Mouse (Mus musculus) megakaryocyte progenitor cell, adult 5-6 weeks (primary cell): ENCODE data around the gene Fam107a. TPM values are rescaled to one million over a fixed set of nuclear protein-coding genes. Genes with fewer than 3 reads are reported as not detected.
A peak's percentile ranks its signal among the peaks of the same experiment; 100 is the strongest.

ENCODE experiments used
- ATAC-seq: replicated peaks from 2 replicates; pipeline ENCODE4 v1.8.0; 2016; ENCODE audit warnings: mild to moderate bottlenecking, moderate TSS enrichment, inconsistent platforms; ENCODE audit not compliant: poor library complexity
- total RNA-seq, 2 experiments: library from RNA; stranded (forward) in 1 of 2; stranded (reverse) in 1 of 2; fragments of 157-497, 149-512 nt in 1 of 2; fragments of 200-1000 nt in 1 of 2; gene quantifications; 2 replicates each; pipeline versions ENCODE4 v1.2.3 to v1.2.4; 2015 to 2017

Gene Fam107a
- total RNA-seq (2015) (not detected in 2 replicates), total RNA-seq (2017) (not detected in 2 replicates)

GRCm38 (mm10) chr14:8317194-8318097 is at the start of gene Fam107a:
TSS of gene Fam107a (minus strand) at chr14:8318023.
- ATAC-seq, result no peak

GRCm38 (mm10) chr14:8367121-8367520 is 49.3 kb upstream of the Fam107a start:
- no peak for ATAC-seq

- ATAC-seq, result no peak
These were observed 48.0 kb upstream of the Fam107a start for GRCm38 (mm10) chr14:8365833-8366232.

- peak; percentile 46 for ATAC-seq
These were observed 39.0 kb upstream of the Fam107a start for GRCm38 (mm10) chr14:8356836-8357235.

GRCm38 (mm10) chr14:8355999-8356501 is 38.2 kb upstream of the Fam107a start:
- peak; percentile 93 for ATAC-seq

GRCm38 (mm10) chr14:8348927-8349326 is 31.1 kb upstream of the Fam107a start:
- peak; percentile 82 for ATAC-seq

- ATAC-seq, result peak; percentile 78
These were observed 28.6 kb upstream of the Fam107a start for GRCm38 (mm10) chr14:8346255-8346997.

GRCm38 (mm10) chr14:8345566-8345965 is 27.7 kb upstream of the Fam107a start:
- ATAC-seq, result no peak

- no peak for ATAC-seq
These were observed 24.8 kb upstream of the Fam107a start for GRCm38 (mm10) chr14:8342509-8343106.

- no peak for ATAC-seq
These were observed 22.4 kb upstream of the Fam107a start for GRCm38 (mm10) chr14:8340226-8340625.

- no peak for ATAC-seq
These were observed 18.1 kb upstream of the Fam107a start for GRCm38 (mm10) chr14:8335947-8336346.

GRCm38 (mm10) chr14:8334511-8334910 is 16.7 kb upstream of the Fam107a start:
- no peak for ATAC-seq

- ATAC-seq, result no peak
These were observed 14.8 kb upstream of the Fam107a start for GRCm38 (mm10) chr14:8332314-8333252.

GRCm38 (mm10) chr14:8331307-8331905 is 13.6 kb upstream of the Fam107a start:
- ATAC-seq, result no peak

GRCm38 (mm10) chr14:8330390-8330789 is 12.6 kb upstream of the Fam107a start:
- ATAC-seq, result no peak

- ATAC-seq, result no peak
These were observed 11.7 kb upstream of the Fam107a start for GRCm38 (mm10) chr14:8329552-8329951.

- ATAC-seq, result no peak
These were observed 9.5 kb upstream of the Fam107a start for GRCm38 (mm10) chr14:8327371-8327770.

GRCm38 (mm10) chr14:8326961-8327360 is 9.1 kb upstream of the Fam107a start:
- no peak for ATAC-seq

- ATAC-seq, result no peak
These were observed 7.9 kb upstream of the Fam107a start for GRCm38 (mm10) chr14:8325746-8326145.

- no peak for ATAC-seq
These were observed 2.7 kb upstream of the Fam107a start for GRCm38 (mm10) chr14:8320528-8320927.
